Mouse (Mus musculus) heart, embryonic 12.5 days (tissue): ENCODE results near the gene Trmu. TPM values are rescaled to one million over a fixed set of nuclear protein-coding genes. Genes with fewer than 3 reads are reported as not detected.

Experiments
- ATAC-seq: fragments of 200-750 bp; cut with Nextera tagmentation; 2 replicates; pipeline ENCODE4 v1.8.0; 2017; ENCODE audit warnings: moderate TSS enrichment, moderate library complexity; ENCODE audit not compliant: insufficient number of reproducible peaks, low FRiP score
- H3K27ac ChIP-seq: fragments of 300-500 bp; sonication (generic); 2 replicates; pipeline ENCODE4 v1.5.1; 2016; ENCODE audit warnings: mild to moderate bottlenecking, moderate library complexity; ENCODE audit not compliant: poor library complexity, severe bottlenecking
- H3K27me3 ChIP-seq: fragments of 300-500 bp; sonication (generic); replicated peaks from 2 replicates; pipeline ENCODE4 v1.6.1; 2016; ENCODE audit warnings: mild to moderate bottlenecking, moderate library complexity
- H3K36me3 ChIP-seq: fragments of 300-500 bp; sonication (generic); 2 replicates; pipeline ENCODE4 v1.6.1; 2016; ENCODE audit warnings: mild to moderate bottlenecking, moderate library complexity
- H3K4me1 ChIP-seq: fragments of 300-500 bp; sonication (generic); replicated peaks from 2 replicates; pipeline ENCODE4 v1.6.1; 2016; ENCODE audit warnings: mild to moderate bottlenecking
- H3K4me2 ChIP-seq: fragments of 300-500 bp; sonication (generic); 2 replicates; pipeline ENCODE4 v1.6.1; 2016; ENCODE audit warnings: mild to moderate bottlenecking, moderate library complexity
- H3K4me3 ChIP-seq: fragments of 300-500 bp; sonication (generic); 2 replicates; pipeline ENCODE4 v1.5.1; 2016; ENCODE audit warnings: mild to moderate bottlenecking
- H3K9ac ChIP-seq: fragments of 300-500 bp; sonication (generic); 2 replicates; pipeline ENCODE4 v1.6.1; 2016; ENCODE audit warnings: mild to moderate bottlenecking, moderate library complexity
- H3K9me3 ChIP-seq: fragments of 300-500 bp; sonication (generic); replicated peaks from 2 replicates; pipeline ENCODE4 v1.6.1; 2016; ENCODE audit warnings: mild to moderate bottlenecking, moderate library complexity
- WGBS: fragments of 180-500 bp; shearing (Covaris S2); methylation state at CpG from one replicate; pipeline ENCODE4 v1.1.7; 2016; 5-methylcytosine and 5-hydroxymethylcytosine counted together
- polyA plus RNA-seq: library from polyadenylated mRNA; unstranded; fragments of >200 nt; fragmentation: Nextera tagmentation; extraction: Ambion mirVana; gene quantifications from 2 replicates; pipeline ENCODE4 v1.2.1, GENCODE M21; 2016

Gene Trmu
- 29.9 and 30.1 TPM in 2 replicates for polyA plus RNA-seq

GRCm38 (mm10) chr15:85878848-85879497 is at the start of gene Trmu:
Gene Trmu, plus strand, starts transcription at chr15:85879312.
- Histone ChIP-seq H3K4me3 (peak within 1 kb of the TSS; percentile 75), H3K36me3 (peaks cover 47% of the 10 kb centered on the region), H3K27me3 (no peaks in the 10 kb centered on the region), H3K4me1 (peaks cover 20% of the 10 kb centered on the region), H3K9ac (peak within 1 kb of the TSS; percentile 85), H3K27ac (peak within 1 kb of the TSS; percentile 81), H3K4me2 (peak within 1 kb of the TSS; percentile 91), H3K9me3 (no peaks in the 10 kb centered on the region)
- under 1% methylated on average over 50 of the region's 50 CpGs for WGBS
- ATAC-seq, result peak; percentile 94

DNA sequence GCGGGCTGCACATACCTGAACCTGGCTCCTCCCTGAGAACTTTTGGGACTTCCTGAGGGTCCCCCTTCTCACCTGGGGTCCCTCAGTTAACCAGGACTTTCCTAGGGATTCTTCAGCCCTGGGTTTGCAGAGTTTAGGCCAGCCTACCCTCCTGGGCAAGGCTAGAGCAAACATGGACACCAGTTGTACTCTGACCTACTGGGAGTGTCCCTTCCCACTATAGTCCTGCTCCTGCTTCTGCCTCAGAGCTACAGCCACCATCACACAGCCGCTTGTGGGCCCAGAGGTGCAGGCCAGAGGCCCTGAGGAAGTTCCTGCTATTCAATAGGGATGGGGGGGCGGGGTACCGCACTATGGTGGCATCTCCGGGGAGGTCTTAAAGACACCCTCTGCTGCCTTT is 49.6 kb upstream of the Trmu start:
- WGBS, result 74% methylated on average over 5 of the region's 5 CpGs
- H3K4me1 ChIP-seq, result peaks cover 13% of the 10 kb centered on the region; the same call in 1 of the 2 replicates

GRCm38 (mm10) chr15:85831954-85832590 is 47.0 kb upstream of the Trmu start, which contains the start of gene Ttc38:
Gene Ttc38, plus strand, starts transcription at chr15:85832306.
- Histone ChIP-seq H3K4me1 (peaks cover 12% of the 10 kb centered on the region; the same call in 1 of the 2 replicates), H3K27ac (no peak within 1 kb of the TSS), H3K4me3 (peak within 1 kb of the TSS; percentile 61), H3K36me3 (no peaks in the 10 kb centered on the region), H3K27me3 (no peaks in the 10 kb centered on the region; the same call in 1 of the 2 replicates), H3K9me3 (no peaks in the 10 kb centered on the region), H3K4me2 (peak within 1 kb of the TSS; percentile 92), H3K9ac (peak within 1 kb of the TSS; percentile 63)
- WGBS, result 3% methylated on average over 27 of the region's 27 CpGs
- peak; percentile 85 for ATAC-seq

More for the DNA sequence above, 49.6 kb upstream of the Trmu start:
- no peak overlapping the region for H3K4me2 ChIP-seq
- no peak overlapping the region for H3K27ac ChIP-seq
- H3K9ac ChIP-seq, result no peak overlapping the region
- ATAC-seq, result no peak
- H3K9me3 ChIP-seq, result no peaks in the 10 kb centered on the region
- H3K36me3 ChIP-seq, result no peaks in the 10 kb centered on the region
- no peaks in the 10 kb centered on the region; the same call in 1 of the 2 replicates for H3K27me3 ChIP-seq
- no peak overlapping the region for H3K4me3 ChIP-seq

DNA sequence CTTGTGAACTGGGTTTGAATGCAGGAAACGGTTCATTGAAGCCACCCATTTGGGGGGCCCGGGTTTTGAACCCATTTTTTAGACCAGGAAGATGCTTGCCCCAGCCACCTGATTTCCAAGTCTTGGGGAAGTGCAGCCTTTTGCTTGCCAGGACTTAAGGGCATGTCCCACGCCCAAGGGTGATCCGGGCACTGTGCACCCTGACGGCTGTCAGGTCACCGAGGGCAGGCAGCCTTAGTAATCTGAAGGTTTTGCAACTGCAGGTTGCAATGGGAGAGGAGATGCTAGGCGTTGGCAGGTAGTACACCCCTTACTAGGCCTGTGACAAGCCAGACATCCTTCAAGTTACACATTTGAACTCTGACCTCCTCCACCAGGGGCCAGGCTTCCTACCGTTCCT is 46.5 kb upstream of the Trmu start:
- ATAC-seq, result no peak
- no peaks in the 10 kb centered on the region for H3K36me3 ChIP-seq
- H3K4me2 ChIP-seq, result peak overlapping the region; percentile 92
- peaks cover 9% of the 10 kb centered on the region; the same call in 1 of the 2 replicates for H3K4me1 ChIP-seq
- no peaks in the 10 kb centered on the region for H3K9me3 ChIP-seq
- H3K27me3 ChIP-seq, result no peaks in the 10 kb centered on the region; the same call in 1 of the 2 replicates
- 55% methylated on average over 8 of the region's 8 CpGs for WGBS
- no peak overlapping the region for H3K27ac ChIP-seq
- peak overlapping the region; percentile 63 for H3K9ac ChIP-seq
- peak overlapping the region; percentile 61 for H3K4me3 ChIP-seq

DNA sequence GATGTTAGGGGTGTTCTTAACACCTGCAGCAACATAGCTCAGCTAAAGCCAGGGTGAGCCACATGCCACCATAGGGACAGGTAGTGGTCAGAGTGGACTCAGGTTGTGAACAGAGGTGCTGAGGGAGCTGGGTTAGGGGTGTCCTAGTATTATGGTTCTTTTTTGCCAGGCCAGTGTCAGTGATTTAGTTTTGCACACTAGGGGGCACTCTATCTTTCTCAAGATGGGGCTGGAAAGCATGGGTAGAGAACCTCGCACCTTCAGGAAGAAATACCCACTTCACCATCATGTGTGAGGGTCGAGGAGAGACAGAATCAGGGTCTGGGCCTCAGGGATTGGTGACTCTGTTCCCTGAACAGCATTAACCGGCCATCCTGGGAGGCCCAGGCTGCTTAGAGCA is 43.8 kb upstream of the Trmu start:
- Histone ChIP-seq H3K36me3 (no peaks in the 10 kb centered on the region), H3K4me1 (peaks cover 9% of the 10 kb centered on the region; the same call in 1 of the 2 replicates), H3K9ac (no peak overlapping the region), H3K4me3 (no peak overlapping the region), H3K27ac (no peak overlapping the region), H3K27me3 (no peaks in the 10 kb centered on the region; the same call in 1 of the 2 replicates), H3K4me2 (no peak overlapping the region), H3K9me3 (no peaks in the 10 kb centered on the region)
- WGBS, result 52% methylated on average over 3 of the region's 3 CpGs
- no peak for ATAC-seq

- no peaks in the 10 kb centered on the region for H3K27me3 ChIP-seq
- no peaks in the 10 kb centered on the region for H3K9me3 ChIP-seq
- no peak overlapping the region for H3K9ac ChIP-seq
- no peak overlapping the region for H3K4me2 ChIP-seq
- no peak overlapping the region for H3K27ac ChIP-seq
- no peak overlapping the region for H3K4me3 ChIP-seq
- ATAC-seq, result no peak
- no peaks in the 10 kb centered on the region for H3K36me3 ChIP-seq
- 84% methylated on average over 5 of the region's 5 CpGs for WGBS
- H3K4me1 ChIP-seq, result peaks cover 4% of the 10 kb centered on the region; the same call in 1 of the 2 replicates
These were observed 42.2 kb upstream of the Trmu start for GRCm38 (mm10) chr15:85836887-85837286.

- 25% methylated on average over 6 of the region's 6 CpGs for WGBS
- ATAC-seq, result no peak
These were observed 38.1 kb upstream of the Trmu start for GRCm38 (mm10) chr15:85840983-85841382.

GRCm38 (mm10) chr15:85841796-85842360 is 37.2 kb upstream of the Trmu start:
- ATAC-seq, result no peak
- no peak overlapping the region for H3K27ac ChIP-seq
- no peaks in the 10 kb centered on the region for H3K9me3 ChIP-seq
- peaks cover 4% of the 10 kb centered on the region; the same call in 1 of the 2 replicates for H3K27me3 ChIP-seq
- H3K4me1 ChIP-seq, result no peaks in the 10 kb centered on the region
- no peak overlapping the region for H3K4me2 ChIP-seq
- no peak overlapping the region for H3K9ac ChIP-seq
- no peak overlapping the region for H3K4me3 ChIP-seq
- no peaks in the 10 kb centered on the region for H3K36me3 ChIP-seq
- 65% methylated on average over 5 of the region's 5 CpGs for WGBS

More at GRCm38 (mm10) chr15:85840983-85841382, 38.1 kb upstream of the Trmu start:
- H3K9ac ChIP-seq, result no peak overlapping the region
- peaks cover 4% of the 10 kb centered on the region; the same call in 1 of the 2 replicates for H3K27me3 ChIP-seq
- no peaks in the 10 kb centered on the region for H3K9me3 ChIP-seq
- H3K4me2 ChIP-seq, result no peak overlapping the region
- no peak overlapping the region for H3K4me3 ChIP-seq
- no peaks in the 10 kb centered on the region for H3K4me1 ChIP-seq
- no peaks in the 10 kb centered on the region for H3K36me3 ChIP-seq
- H3K27ac ChIP-seq, result no peak overlapping the region

DNA sequence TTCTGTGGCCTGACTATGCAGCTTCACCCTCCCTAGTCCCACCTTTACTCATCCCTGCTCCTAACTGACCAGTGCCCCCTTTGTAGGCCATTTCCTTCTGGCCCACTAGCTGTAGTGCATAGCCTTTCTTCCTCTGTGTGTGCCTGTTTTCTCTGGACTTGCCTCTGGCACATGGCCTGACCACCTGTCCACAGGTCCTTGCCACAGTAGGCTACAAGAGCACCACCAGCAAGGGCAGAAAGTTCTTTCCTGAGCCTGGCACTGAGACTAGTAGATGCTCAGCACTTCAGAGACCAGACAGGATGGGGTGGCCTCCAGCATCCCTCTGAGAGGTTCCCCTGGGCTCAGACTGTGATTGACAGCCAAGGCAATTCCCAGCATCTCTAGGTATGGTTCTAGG is 34.0 kb upstream of the Trmu start:
- no peak overlapping the region for H3K4me3 ChIP-seq
- H3K9ac ChIP-seq, result no peak overlapping the region
- H3K27ac ChIP-seq, result no peak overlapping the region
- ATAC-seq, result no peak
- no peaks in the 10 kb centered on the region for H3K9me3 ChIP-seq
- H3K27me3 ChIP-seq, result peaks cover 4% of the 10 kb centered on the region; the same call in 1 of the 2 replicates
- H3K36me3 ChIP-seq, result no peaks in the 10 kb centered on the region
- H3K4me1 ChIP-seq, result no peaks in the 10 kb centered on the region
- no peak overlapping the region for H3K4me2 ChIP-seq

DNA sequence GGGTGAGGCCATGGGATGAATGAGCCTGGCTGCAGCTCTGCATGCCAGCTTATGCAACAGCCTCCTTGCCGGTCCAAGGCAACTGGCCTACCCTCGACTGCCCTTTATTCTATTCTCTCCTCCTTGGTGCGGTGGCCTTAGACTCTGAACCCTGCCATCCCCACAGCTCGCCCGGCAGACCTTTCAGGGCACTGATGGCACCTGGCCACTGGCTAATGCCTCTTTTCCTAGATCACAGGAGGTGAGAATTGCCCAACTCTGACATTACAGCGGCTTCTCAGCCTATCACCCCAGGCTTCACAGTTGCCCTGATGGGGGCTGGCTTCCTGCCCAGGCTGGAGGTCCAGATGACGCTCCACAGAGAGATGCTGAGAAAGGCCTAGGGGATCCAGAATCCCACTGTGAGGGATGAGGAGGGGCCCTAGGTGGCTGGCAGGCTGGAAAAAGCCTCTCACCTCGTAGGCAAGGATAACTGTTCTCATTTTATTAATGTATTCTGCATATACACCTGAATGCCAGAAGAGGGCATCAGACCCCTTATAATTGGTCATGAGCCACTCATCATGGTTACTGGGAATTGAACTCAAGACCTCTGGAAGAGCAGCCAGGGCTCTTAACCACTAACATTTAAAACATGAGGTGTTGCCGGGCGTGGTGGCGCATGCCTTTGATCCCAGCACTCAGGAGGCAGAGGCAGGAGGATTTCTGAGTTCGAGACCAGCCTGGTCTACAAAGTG is 27.3 kb upstream of the Trmu start:
- Histone ChIP-seq H3K27me3 (no peaks in the 10 kb centered on the region), H3K9me3 (no peaks in the 10 kb centered on the region), H3K36me3 (no peaks in the 10 kb centered on the region), H3K9ac (no peak overlapping the region), H3K27ac (no peak overlapping the region), H3K4me1 (no peaks in the 10 kb centered on the region), H3K4me2 (no peak overlapping the region), H3K4me3 (no peak overlapping the region)
- 74% methylated on average over 12 of the region's 12 CpGs for WGBS
- no peak for ATAC-seq
